Mouse (Mus musculus) C2C12 (cell line): Measurements from ENCODE around the gene Poglut1.

Experiments used
- CEBPB ChIP-seq: IDR thresholded peaks from one replicate; pipeline ENCODE4 v1.6.1; 2011; ENCODE audit warnings: low read depth, mild to moderate bottlenecking, control low read depth, moderate library complexity
- CTCF ChIP-seq: IDR thresholded peaks from one replicate; pipeline ENCODE4 v1.5.1; 2011; ENCODE audit not compliant: control insufficient read depth, insufficient read depth, insufficient read length
- USF1 ChIP-seq: IDR thresholded peaks from one replicate; pipeline ENCODE4 v1.6.1; 2011; ENCODE audit warnings: low read depth, mild to moderate bottlenecking, control low read depth, moderate library complexity

- TF ChIP-seq CTCF (peak; percentile 79), USF1 (no peak), CEBPB (no peak)
These were observed 43.9 kb downstream of the Poglut1 start for GRCm38 (mm10) chr16:38506041-38506634.
